Mouse (Mus musculus): Measurements from ENCODE around the gene Tub. TPM values are rescaled to one million over a fixed set of nuclear protein-coding genes. Genes with fewer than 3 reads are reported as not detected.

Tub gene
- polyA plus RNA-seq, 1 experiment from 2014 or later, result 31.2 TPM

DNA sequence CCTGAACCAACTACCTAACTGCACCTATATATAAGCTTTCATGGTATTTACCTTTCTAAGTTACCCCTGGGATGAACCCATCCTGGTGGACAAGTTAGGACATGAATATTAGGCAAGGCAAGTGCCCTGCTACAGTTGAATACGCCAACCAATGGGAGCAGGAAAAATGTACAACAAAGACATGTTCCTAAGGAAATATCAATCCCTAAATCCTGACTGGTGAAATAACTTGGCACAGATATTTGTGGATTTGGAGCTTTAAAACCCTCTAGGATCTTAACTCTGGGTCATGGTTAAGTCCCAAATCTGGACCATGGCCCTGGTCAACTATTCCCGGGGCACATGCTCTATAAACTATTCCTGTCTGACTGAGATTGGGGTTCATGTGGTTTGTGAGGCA lies 95.7 kb downstream of the Tub start:
- H3K27ac ChIP-seq, result no peak overlapping the region
- no peak overlapping the region for H3K4me3 ChIP-seq (replicated peaks)
- 98% methylated on average over 2 of the region's 2 CpGs for WGBS
- H3K4me1 ChIP-seq, result no peaks in the 10 kb centered on the region
- H3K4me2 ChIP-seq, result no peak overlapping the region
- no peak overlapping the region for H3K9ac ChIP-seq
- H3K36me3 ChIP-seq (replicated peaks), result no peaks in the 10 kb centered on the region; the same call in none of the 2 replicates
- H3K9me3 ChIP-seq, result no peaks in the 10 kb centered on the region
- ATAC-seq (ENCODE audit: low FRiP score), result no peak
- no peaks in the 10 kb centered on the region for H3K27me3 ChIP-seq

DNA sequence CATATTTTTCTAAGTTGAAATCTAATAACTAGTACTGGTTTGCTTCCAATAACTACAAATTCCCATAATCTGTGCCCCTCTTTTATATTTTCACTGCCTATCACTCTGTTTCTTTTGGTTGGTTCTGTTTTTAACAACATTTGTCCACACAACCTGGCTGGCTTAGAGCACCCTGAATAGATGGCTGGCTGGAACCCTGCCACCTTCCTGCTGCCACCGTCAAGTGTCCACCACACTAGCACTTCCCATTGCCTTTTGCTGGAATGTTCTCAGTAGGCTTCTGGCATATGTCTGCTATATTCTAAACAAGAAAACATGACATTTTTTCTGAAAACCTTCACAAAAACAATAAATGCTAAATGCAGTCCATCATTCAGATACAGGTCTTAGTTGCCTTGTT lies 100.7 kb downstream of the Tub start:
- 90% methylated on average over 1 of the region's 1 CpGs for WGBS

DNA sequence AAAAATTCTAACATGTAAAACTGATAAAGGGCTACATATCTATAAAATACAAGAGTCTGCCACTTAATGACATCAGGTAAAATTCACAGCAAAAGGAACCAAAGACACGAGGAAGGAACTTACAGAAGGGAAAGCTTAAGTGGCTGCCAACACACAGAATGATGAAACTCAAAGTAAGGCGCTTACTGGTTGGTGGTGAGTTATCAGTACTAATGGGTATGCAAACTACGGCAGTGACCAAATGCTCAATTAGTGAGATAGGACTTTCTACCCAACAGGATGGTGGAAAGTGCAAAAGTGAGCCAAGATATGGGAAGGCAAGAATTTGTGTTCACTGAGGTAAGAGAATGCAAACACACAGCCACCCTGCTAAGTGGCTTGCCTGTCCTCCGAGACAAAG lies 109.4 kb downstream of the Tub start:
- Histone ChIP-seq H3K9ac (no peak overlapping the region), H3K4me2 (no peak overlapping the region), H3K9me3 (no peaks in the 10 kb centered on the region), H3K27ac (no peak overlapping the region), H3K4me3 (replicated peaks) (no peak overlapping the region), H3K27me3 (no peaks in the 10 kb centered on the region), H3K4me1 (no peaks in the 10 kb centered on the region), H3K36me3 (replicated peaks) (peaks cover 7% of the 10 kb centered on the region)
- 98% methylated on average over 4 of the region's 4 CpGs for WGBS
- no peak for ATAC-seq (ENCODE audit: low FRiP score)

More for the DNA sequence above, 100.7 kb downstream of the Tub start:
- Histone ChIP-seq H3K9me3 (no peaks in the 10 kb centered on the region), H3K36me3 (replicated peaks) (peaks cover 11% of the 10 kb centered on the region), H3K27ac (no peak overlapping the region), H3K4me3 (replicated peaks) (no peak overlapping the region), H3K27me3 (no peaks in the 10 kb centered on the region), H3K4me1 (no peaks in the 10 kb centered on the region), H3K9ac (no peak overlapping the region), H3K4me2 (no peak overlapping the region)
- ATAC-seq (ENCODE audit: low FRiP score), result no peak

GRCm38 (mm10) chr7:109069641-109070040 lies 119.5 kb downstream of the Tub start:
- ATAC-seq (ENCODE audit: low FRiP score), result no peak
- H3K9ac ChIP-seq, result no peak overlapping the region
- no peaks in the 10 kb centered on the region for H3K36me3 ChIP-seq (replicated peaks)
- H3K4me1 ChIP-seq, result no peaks in the 10 kb centered on the region
- H3K27ac ChIP-seq, result no peak overlapping the region
- no peaks in the 10 kb centered on the region for H3K9me3 ChIP-seq
- no peak overlapping the region for H3K4me2 ChIP-seq
- WGBS, result 90% methylated on average over 4 of the region's 4 CpGs
- H3K27me3 ChIP-seq, result no peaks in the 10 kb centered on the region
- no peak overlapping the region for H3K4me3 ChIP-seq (replicated peaks)

DNA sequence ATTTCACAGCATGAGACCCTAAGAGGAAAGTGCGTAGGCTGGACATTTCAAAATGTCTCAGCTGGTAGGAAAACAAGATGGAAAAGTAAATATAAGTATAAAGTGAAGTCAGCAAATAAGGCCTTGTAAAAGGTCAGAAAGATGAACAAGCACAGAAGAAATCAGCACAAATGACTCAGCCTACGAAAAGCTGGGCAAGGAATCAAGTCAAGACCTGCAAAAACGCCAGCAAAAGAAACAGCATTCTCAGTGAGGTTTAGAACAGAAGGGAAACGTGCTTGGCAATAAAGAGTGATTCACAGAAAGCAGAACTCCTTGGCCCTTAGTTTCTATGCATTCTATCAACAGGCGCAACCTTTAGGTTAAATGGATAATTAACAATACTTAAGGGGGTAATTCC lies 122.2 kb downstream of the Tub start:
- 79% methylated on average over 5 of the region's 5 CpGs for WGBS
- no peak overlapping the region for H3K4me2 ChIP-seq
- H3K9me3 ChIP-seq, result no peaks in the 10 kb centered on the region
- ATAC-seq (ENCODE audit: low FRiP score), result no peak
- H3K4me1 ChIP-seq, result no peaks in the 10 kb centered on the region
- no peaks in the 10 kb centered on the region for H3K27me3 ChIP-seq
- H3K36me3 ChIP-seq (replicated peaks), result no peaks in the 10 kb centered on the region
- H3K27ac ChIP-seq, result no peak overlapping the region
- no peak overlapping the region for H3K4me3 ChIP-seq (replicated peaks)
- no peak overlapping the region for H3K9ac ChIP-seq

DNA sequence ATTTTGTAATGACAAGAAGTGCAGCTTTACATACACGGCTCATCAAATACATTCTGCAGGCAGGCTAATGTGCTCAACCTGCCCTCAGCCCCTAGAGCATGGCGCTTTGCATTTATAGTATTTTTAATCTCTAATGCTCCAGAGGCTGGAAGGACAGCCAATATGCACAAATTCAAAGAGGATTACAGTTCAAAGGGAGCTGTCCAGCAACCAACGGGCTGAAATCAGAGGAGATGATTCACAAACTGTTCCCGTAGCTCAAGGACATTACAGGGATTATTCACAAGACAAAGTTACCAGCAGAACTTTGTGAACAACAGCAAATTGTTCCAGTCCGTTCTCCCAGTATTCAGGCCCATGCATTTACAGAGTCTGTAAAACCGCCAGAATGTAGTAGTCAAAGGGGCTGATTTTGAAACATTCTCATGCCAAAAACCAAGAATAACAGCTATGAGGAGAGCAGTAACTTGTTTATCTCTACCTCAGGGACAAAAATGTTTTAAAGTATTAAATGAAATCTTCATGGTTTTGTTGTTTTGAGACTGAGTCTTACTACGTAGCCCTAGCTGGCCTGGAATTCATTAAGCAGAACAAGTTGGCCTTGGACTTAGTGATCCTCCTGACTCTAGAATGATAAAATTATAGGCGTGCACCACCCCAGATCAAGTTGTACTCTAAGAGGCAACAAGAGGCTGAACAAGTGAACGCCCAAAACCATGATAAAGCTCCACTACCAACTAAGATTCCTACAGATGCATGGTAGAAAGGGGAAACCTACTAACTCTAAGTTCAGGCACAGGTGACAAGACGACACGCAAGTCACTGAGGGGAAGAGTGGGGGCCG lies 132.4 kb downstream of the Tub start:
- peak overlapping the region; percentile 79 for H3K9ac ChIP-seq
- ATAC-seq (ENCODE audit: low FRiP score), result 0 out of 2 replicates have a peak, but pooled peaks have one; percentile 12
- H3K27me3 ChIP-seq, result peaks cover 8% of the 10 kb centered on the region; the same call in 1 of the 2 replicates
- 19% methylated on average over 12 of the region's 12 CpGs for WGBS
- no peaks in the 10 kb centered on the region for H3K36me3 ChIP-seq (replicated peaks)
- H3K9me3 ChIP-seq, result no peaks in the 10 kb centered on the region
- no peak overlapping the region for H3K27ac ChIP-seq
- H3K4me3 ChIP-seq (replicated peaks), result peak overlapping the region; percentile 81
- peak overlapping the region; percentile 54 for H3K4me2 ChIP-seq
- H3K4me1 ChIP-seq, result peaks cover 12% of the 10 kb centered on the region

GRCm38 (mm10) chr7:109083113-109083812 lies 133.1 kb downstream of the Tub start, which contains the start of gene Ric3:
TSS of gene Ric3 (minus strand) at chr7:109083331.
- Histone ChIP-seq H3K36me3 (replicated peaks) (no peaks in the 10 kb centered on the region), H3K9me3 (no peaks in the 10 kb centered on the region), H3K4me2 (peak within 1 kb of the TSS; percentile 54), H3K4me1 (peaks cover 12% of the 10 kb centered on the region), H3K4me3 (replicated peaks) (peak within 1 kb of the TSS; percentile 81), H3K9ac (peak within 1 kb of the TSS; percentile 79), H3K27ac (no peak within 1 kb of the TSS), H3K27me3 (peaks cover 8% of the 10 kb centered on the region; the same call in 1 of the 2 replicates)
- ATAC-seq (ENCODE audit: low FRiP score), result peak; percentile 87
- 4% methylated on average over 50 of the region's 50 CpGs for WGBS

- Histone ChIP-seq H3K4me2 (peak overlapping the region; percentile 54), H3K9ac (no peak overlapping the region), H3K4me3 (replicated peaks) (peak overlapping the region; percentile 81; the same call in 1 of the 2 replicates)
Observed at GRCm38 (mm10) chr7:109083813-109084184, 133.7 kb downstream of the Tub start.

More at GRCm38 (mm10) chr7:109083813-109084184, 133.7 kb downstream of the Tub start:
- ATAC-seq (ENCODE audit: low FRiP score), result no peak
- 82% methylated on average over 4 of the region's 4 CpGs for WGBS
- Histone ChIP-seq H3K9me3 (no peaks in the 10 kb centered on the region), H3K27me3 (peaks cover 8% of the 10 kb centered on the region; the same call in 1 of the 2 replicates), H3K36me3 (replicated peaks) (no peaks in the 10 kb centered on the region), H3K27ac (no peak overlapping the region), H3K4me1 (peaks cover 12% of the 10 kb centered on the region)

Other genes with a start within 250 kb of the Tub start
- gene Olfr512, start 237.0 kb upstream of the Tub start, polyA plus RNA-seq (2016; fragmentation: Nextera tagmentation; extraction: Ambion mirVana), result not detected in 2 replicates
- not detected in 2 replicates for gene Olfr513, start 199.4 kb upstream of the Tub start, polyA plus RNA-seq (2016; fragmentation: Nextera tagmentation; extraction: Ambion mirVana)
- not detected in 2 replicates for gene Olfr514, start 124.3 kb upstream of the Tub start, polyA plus RNA-seq (2016; fragmentation: Nextera tagmentation; extraction: Ambion mirVana)
- not detected in 2 replicates for gene Olfr516, start 99.8 kb upstream of the Tub start, polyA plus RNA-seq (2016; fragmentation: Nextera tagmentation; extraction: Ambion mirVana)
- not detected in 2 replicates for gene Olfr517, start 78.0 kb upstream of the Tub start, polyA plus RNA-seq (2016; fragmentation: Nextera tagmentation; extraction: Ambion mirVana)
- not detected in 2 replicates for gene Olfr518, start 65.3 kb upstream of the Tub start, polyA plus RNA-seq (2016; fragmentation: Nextera tagmentation; extraction: Ambion mirVana)
- gene Olfr519, start 55.9 kb upstream of the Tub start, polyA plus RNA-seq (2016; fragmentation: Nextera tagmentation; extraction: Ambion mirVana), result not detected in 2 replicates
- not detected in 2 replicates for gene Nlrp10, start 20.2 kb upstream of the Tub start, polyA plus RNA-seq (2016; fragmentation: Nextera tagmentation; extraction: Ambion mirVana)
- gene Eif3f, start 15.9 kb upstream of the Tub start, polyA plus RNA-seq (2016; fragmentation: Nextera tagmentation; extraction: Ambion mirVana), result 78.1 and 79.0 TPM in 2 replicates
- 23.6 and 25.1 TPM in 2 replicates for gene Ric3, start 133.0 kb downstream of the Tub start, polyA plus RNA-seq (2016; fragmentation: Nextera tagmentation; extraction: Ambion mirVana)
- 90.6 and 119 TPM in 2 replicates for gene Lmo1, start 224.9 kb downstream of the Tub start, polyA plus RNA-seq (2016; fragmentation: Nextera tagmentation; extraction: Ambion mirVana)

All from forebrain, embryonic 12.5 days (tissue).